Mouse (Mus musculus) liver (tissue): Measurements from ENCODE around the gene Maml3.

Experiments used
- DNase-seq: peaks from one replicate; pipeline ENCODE4 v3.0.0-alpha.2; 2020; ENCODE audit warnings: mixed read lengths

Maml3 gene

GRCm38 (mm10) chr3:51859208-51859607 is 245.7 kb downstream of the Maml3 start:
- no peak for DNase-seq

- no peak for DNase-seq
Measured at GRCm38 (mm10) chr3:51854152-51854551, 250.7 kb downstream of the Maml3 start.

GRCm38 (mm10) chr3:51853610-51854009 is 251.3 kb downstream of the Maml3 start:
- DNase-seq: no peak

GRCm38 (mm10) chr3:51852692-51853091 is 252.2 kb downstream of the Maml3 start:
- no peak for DNase-seq

- DNase-seq: no peak
Measured at GRCm38 (mm10) chr3:51851596-51851995, 253.3 kb downstream of the Maml3 start.

- DNase-seq: no peak
Measured at GRCm38 (mm10) chr3:51849462-51849861, 255.4 kb downstream of the Maml3 start.

GRCm38 (mm10) chr3:51847262-51847661 is 257.6 kb downstream of the Maml3 start:
- DNase-seq: no peak

- DNase-seq: no peak
Measured at GRCm38 (mm10) chr3:51844255-51844654, 260.6 kb downstream of the Maml3 start.

- no peak for DNase-seq
Measured at GRCm38 (mm10) chr3:51842140-51842539, 262.7 kb downstream of the Maml3 start.

GRCm38 (mm10) chr3:51841598-51841997 is 263.3 kb downstream of the Maml3 start:
- DNase-seq: no peak

GRCm38 (mm10) chr3:51841177-51841576 is 263.7 kb downstream of the Maml3 start:
- DNase-seq: no peak

GRCm38 (mm10) chr3:51840095-51840805 is 264.6 kb downstream of the Maml3 start:
- DNase-seq: no peak

GRCm38 (mm10) chr3:51839353-51839715 is 265.5 kb downstream of the Maml3 start:
- no peak for DNase-seq

GRCm38 (mm10) chr3:51838696-51839352 is 266.1 kb downstream of the Maml3 start:
- no peak for DNase-seq

- no peak for DNase-seq
Measured at GRCm38 (mm10) chr3:51832985-51833384, 271.9 kb downstream of the Maml3 start.

- DNase-seq: no peak
Measured at GRCm38 (mm10) chr3:51830821-51831429, 274.0 kb downstream of the Maml3 start.

- DNase-seq: no peak
Measured at GRCm38 (mm10) chr3:51825530-51825929, 279.3 kb downstream of the Maml3 start.

- no peak for DNase-seq
Measured at GRCm38 (mm10) chr3:51824506-51824905, 280.4 kb downstream of the Maml3 start.

GRCm38 (mm10) chr3:51821551-51821950 is 283.3 kb downstream of the Maml3 start:
- no peak for DNase-seq

GRCm38 (mm10) chr3:51819109-51819508 is 285.8 kb downstream of the Maml3 start:
- no peak for DNase-seq

- DNase-seq: no peak
Measured at GRCm38 (mm10) chr3:51817919-51818318, 287.0 kb downstream of the Maml3 start.

- no peak for DNase-seq
Measured at GRCm38 (mm10) chr3:51817329-51817728, 287.5 kb downstream of the Maml3 start.

GRCm38 (mm10) chr3:51816517-51817285 is 288.2 kb downstream of the Maml3 start:
- DNase-seq: no peak
